Mouse (Mus musculus) T-helper 17 cell (primary cell): Measurements from ENCODE around the gene Cct5.

Experiments used
- in situ Hi-C, 2 experiments: fragments of 300-600 bp; cut with MboI, MseI; formaldehyde crosslinking; loops; 1 replicate in 1 of 2; 2 replicates in 1 of 2; pipeline ENCODE4 v1.15.1; 2025; ENCODE audit warnings: high pct_unique_total_duplicates in 2 of 2

Gene Cct5

DNA sequence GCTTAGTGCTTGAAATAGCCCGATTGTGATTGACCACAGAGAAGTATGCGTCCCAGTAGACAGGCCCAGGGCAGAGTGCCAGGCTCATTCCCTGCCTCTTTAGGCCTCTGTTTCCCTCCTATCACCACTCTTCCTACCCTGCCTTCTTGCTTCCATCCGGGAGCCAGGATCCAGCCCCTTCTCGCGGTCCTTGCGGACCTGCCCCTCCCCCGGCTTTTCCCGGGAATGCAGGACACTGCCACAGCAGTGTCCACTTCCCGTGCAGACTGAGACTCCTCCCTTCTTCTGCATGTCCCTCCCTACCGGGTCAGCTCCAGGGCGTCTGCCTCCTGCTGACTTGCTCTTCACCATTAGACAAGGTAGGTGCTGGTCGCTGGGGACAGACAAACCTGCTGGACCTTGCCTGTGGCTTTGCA lies 33.0 kb downstream of the Cct5 start:
- in situ Hi-C loops, result no loop called here

DNA sequence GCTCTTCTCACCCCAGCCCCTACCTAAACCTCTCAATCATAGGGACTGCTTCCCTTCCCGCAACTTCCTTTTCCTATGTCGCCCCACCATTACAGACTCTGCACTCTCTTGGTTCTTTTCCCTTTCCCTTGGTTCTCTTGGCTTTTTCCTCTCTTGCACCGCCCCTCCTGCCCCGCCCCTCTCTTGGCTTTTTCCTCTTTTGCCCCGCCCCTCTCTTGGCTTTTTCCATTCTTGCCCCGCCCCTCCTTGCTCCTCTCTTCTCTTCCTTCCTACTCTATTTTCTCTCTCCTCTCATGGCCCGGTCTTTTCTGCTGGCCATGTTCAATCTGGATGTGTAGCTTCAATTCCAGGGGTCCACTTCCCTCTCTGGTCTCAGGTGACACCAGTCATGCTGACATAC lies 34.2 kb downstream of the Cct5 start:
- in situ Hi-C loops, result no loop called here

DNA sequence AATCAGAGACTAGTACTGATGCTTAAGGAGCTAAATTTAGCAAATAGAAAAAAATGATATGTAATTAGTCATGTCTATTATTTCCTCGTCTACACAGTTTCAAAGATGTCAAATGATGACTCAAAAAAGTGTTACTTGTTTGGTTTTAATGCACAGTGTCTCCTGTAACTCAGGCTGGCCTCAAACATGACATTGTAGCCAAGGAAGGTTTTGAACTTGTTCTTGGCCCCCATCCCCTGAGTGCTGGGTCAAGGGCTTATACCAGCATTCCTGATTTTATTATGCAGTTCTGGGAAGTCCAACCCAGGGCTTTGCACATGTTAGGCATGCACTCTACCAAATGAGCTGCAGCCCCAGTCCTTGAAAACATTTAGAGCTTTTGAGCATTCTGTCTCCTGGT lies 35.8 kb downstream of the Cct5 start:
- in situ Hi-C loops, result no loop called here

DNA sequence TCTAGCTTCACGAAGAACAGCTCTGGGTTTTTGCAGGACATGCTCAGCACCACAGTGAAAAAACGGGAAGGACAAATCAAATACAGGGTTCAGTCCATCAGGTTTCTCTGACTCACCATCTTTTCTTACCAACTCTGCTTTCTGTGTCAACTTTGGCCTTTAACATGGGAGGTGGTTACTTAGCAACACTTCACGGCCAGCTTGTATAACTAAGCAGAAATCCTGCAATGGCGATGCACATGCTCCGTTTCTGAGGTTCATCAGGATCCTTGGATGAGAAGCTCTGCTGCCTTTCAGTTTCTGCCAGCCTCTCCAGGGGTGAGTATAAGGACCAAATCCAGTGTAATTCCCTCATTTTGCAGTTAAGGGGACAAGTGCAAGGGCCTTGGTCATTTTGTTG lies 36.4 kb downstream of the Cct5 start, which contains the start of gene Cmbl:
Gene Cmbl (plus strand): TSS at position 206 of the 400 bp plus-strand sequence.
- in situ Hi-C loops, result no loop called here

DNA sequence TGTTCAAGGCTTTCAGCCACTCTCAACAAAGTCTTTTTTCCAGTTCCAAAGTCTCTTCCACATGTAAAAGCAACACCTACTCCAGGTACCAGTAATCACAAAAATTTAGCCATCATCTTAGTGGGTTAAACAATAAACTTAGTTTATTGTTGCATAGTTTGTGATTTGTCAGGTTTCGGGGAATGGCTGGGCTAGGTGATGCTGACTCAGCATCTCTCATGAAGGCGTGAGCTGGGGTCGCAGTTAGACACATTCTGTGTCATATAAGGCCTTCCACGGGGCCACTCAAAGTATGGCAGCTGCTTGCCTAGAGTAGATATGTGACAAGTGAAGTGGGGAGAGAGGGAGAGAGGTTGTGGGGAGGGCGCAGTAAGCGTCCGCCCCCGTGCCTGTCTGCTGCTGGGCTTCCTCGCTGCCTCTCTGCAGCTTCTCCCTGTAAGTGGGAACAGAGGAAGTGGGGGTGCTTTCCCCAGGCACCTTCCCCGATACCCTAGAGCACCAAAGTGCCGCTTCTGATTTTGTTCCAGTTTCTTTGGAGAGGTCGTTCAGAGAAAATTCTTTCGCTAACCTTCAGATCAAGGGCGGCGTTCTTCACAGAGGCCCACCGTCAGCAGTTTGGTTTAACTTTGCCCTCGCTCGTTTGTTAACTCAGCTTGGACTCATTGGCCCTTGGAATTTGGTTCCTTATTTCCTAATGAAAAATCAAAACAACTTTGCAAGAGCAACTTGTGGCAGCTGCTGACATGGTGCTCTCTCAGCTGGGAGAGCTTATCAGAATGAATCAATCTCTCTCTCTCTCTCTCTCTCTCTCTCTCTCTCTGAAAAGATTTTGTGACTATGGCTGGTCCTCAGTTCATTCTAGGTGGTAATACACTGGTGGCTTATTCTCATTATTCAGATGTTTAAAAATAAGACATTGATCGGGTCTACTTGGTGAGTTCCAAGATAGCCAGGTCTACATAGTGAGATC lies 37.7 kb downstream of the Cct5 start:
- in situ Hi-C loops, result no loop called here

DNA sequence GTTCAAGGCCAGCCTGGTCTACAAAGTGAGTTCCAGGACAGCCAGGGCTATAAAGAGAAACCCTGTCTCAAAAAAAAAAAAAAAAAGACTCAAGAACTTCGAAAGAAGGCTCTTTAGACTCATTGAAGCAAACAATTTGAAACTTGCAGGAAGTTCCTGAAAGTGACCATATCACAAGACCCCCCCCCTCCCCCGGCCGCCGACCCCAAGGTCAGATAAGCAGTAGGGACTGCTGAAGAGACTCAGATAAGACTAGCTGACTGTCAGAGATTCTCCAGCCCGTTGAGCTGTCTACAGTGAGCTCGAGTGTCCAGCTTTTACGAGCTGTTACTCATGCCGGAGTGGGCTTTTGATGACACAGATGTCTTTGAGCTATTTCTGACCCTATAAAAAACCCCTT lies 38.8 kb downstream of the Cct5 start:
- in situ Hi-C loops, result no loop called here

DNA sequence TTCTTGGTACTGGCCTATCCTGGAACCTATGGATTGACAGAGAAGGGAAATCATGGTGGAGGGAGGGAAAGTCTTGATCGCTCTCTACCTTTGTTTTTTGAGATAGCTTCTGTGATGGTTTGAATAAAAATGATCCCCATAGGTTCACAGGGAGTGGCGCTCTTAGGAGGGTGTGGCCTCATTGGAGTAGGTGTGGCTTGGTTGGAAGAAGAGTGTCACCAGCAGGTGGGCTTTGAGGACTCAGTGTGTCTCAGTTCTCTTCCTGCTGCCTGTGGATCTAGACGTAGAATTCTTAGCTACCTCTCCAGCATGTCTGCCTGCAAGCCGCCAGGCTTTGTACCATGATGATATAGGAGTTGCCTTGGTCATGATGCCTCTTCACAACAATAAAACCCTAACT lies 39.6 kb downstream of the Cct5 start:
- in situ Hi-C loops, result no loop called here

DNA sequence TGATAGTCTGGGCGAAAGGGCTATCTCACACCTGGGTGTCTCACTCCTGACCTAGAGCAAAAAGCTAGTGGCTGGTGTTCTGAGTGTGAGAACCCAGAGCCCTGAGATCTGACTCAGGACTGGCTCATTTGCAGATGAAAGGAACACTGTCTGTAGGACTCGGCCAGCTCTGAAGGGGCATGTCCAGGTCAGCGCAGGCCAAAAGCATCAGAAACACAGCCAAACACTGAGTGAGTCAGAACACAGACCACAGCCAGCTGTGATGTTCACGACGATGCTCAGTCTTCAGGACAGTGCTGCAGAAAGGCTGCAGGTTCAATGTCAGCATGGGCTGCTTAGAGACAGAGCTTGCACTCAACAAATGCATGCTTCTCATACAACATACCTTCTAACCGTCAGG lies 40.2 kb downstream of the Cct5 start:
- in situ Hi-C loops, result no loop called here

DNA sequence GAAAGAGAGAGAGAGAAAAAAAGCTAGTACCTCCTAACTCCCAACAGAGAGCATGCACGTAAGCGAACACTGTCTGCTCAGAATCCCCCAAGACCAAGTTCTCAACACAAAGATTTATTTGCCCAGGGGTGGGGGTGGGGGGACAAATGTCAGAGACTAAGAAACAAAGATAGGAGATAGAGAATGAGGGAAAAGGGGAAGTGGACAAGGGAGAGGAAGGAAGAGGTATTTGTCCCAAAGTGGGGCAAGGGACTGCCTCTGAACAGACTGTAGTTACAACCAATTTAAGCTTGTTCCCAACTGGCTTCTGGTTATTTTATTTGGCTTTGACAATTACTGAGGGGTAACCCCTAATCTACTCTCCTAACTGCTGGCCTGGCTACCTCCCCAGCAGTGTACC lies 46.7 kb downstream of the Cct5 start:
- in situ Hi-C loops, result no loop called here

DNA sequence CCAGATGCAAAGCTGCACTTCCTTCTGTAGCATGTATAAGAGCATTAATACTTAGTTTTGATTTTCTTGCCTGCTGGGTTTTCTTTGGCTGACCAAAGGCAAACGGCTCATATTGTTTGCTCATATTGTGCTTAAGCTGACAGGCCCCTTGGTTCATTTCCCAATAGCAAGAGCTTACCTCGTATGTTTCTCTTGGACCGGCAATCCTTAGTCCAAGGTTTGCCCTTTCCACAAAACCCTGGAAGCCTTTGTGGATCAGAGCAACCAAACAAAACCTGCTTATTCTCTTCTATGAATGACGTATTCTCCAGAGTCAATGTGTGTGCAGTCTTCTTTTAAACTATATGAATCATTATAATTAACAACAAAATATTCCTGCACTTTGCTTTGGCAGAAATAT lies 51.2 kb downstream of the Cct5 start:
- in situ Hi-C loops, result no loop called here

DNA sequence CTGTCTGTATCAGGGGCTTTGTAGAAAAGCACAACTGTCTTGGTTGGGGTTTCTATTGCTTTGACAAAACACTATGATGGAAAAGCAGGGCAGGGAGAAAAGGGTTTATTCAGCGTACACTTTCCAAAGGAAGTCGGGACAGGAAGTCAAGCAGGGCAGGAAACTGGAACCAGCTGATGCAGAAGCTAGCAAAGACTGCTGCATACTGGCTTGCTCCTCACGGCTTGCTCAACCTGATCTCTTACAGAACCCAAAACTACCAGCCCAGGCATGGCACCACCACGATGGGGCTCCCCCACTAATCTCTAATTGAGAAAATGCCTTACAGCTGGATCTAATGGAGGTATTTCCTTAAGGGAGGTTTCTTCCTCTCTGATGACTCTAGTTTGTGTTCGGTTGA lies 54.2 kb downstream of the Cct5 start:
- in situ Hi-C loops, result no loop called here

DNA sequence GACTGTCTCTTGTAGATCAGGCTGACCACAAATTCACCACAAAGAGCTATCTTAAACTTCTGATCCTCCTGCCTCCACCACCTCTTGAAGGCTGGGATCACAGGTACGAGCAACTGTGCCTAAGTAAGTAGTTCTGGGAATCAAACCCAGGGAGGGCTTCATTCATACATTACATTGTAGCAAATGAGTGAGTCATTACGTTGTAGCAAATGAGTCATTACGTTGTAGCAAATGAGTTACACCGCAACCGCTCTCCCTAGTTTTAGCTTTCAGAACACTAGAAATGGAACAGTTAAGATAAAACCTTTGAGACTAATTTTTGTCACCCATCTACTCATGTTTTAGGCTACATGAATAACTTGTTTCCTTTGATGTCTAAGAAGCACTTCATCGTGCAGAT lies 55.3 kb downstream of the Cct5 start:
- in situ Hi-C loops, result no loop called here

DNA sequence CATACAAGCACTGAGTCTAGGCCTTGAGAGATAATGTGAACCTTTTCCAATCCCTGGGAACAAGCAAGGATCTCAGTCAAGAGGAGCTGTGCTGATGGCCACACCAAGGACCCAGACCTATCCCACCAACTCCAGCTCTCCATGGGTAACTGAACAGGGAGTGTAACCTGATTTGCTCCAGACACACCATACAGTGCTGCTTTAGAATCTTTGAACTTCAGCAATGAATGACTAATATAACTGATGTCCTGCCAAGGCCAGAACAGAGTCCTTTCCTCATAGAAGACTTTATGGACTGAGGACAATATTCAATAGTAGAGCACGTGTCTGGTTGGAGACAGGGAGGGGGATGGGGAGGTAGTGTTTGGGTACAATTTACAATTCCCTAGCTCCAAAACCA lies 56.5 kb downstream of the Cct5 start:
- in situ Hi-C loops, result no loop called here

DNA sequence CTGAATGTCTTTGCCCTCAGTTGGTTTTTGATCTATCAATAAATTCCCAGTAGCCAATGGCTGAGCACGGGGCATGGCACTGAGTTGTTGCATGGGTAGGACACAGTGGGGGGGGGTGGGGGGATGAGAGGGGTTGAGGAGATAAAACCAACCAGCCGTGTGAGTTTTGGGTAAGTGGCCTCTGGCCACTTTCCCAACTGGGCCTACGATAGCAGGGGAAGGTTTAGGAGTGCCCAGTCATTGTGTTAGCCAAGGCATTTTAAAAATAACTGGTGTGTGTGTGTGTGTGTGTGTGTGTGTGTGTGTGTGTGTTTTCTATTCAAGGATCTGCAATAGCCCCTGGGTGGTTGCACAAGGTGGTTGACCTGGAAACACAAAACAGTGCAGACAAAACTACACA lies 58.4 kb downstream of the Cct5 start:
- in situ Hi-C loops, result no loop called here

DNA sequence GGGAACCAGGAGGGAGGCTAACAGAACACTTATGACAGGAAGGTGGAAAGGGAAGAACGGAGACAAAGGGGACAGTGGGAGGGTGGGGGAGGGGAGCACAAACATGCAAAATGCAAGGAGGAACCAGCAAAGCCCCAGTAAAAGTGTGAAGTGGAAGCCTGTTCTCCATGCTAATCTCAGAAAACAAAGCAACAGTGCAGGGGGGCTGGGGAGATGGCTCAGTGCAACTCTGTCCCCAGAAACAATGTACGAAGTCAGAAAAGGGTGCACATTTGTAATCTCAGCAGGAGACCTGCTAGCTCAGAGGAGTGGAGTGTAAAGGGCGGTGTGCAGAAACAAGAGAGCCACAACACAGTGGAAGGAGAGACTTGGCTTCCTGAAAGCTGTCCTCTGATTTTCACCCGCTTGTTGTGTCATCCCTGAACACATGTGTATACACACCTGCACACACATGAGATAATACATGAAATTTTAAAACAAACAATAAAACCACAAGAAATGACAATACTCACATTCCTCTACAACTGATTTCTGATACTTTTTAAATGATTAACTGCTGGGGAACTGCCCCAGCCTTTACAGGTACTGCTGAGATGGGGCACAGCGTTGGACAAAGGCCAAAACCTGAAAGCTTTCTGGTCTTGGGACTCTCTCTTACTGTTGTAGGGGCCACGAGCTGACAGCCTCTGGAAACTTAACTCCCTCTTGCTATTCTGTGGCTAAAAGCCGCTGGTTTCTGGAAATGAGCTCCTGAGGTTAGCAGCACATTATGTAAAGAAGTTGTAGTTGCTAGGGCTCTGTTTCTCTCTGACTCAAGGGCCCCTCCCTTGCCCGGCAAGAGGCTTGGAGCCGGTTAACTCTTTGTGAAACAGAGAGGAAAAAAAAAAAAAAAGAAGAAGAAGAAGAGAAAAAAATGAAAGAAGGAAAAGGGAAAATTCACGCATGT lies 59.3 kb downstream of the Cct5 start:
- in situ Hi-C loops, result no loop called here
